Mouse (Mus musculus) cortical plate, adult 2 months (tissue): ENCODE data around the gene Stxbp5l.

Experiments
- CTCF ChIP-seq: fragments of 200-500 bp; IDR thresholded peaks from 2 replicates; pipeline ENCODE4 v1.5.1; 2011; ENCODE audit warnings: mild to moderate bottlenecking, control low read depth, low read length; ENCODE audit not compliant: insufficient read depth; ENCODE audit errors: extremely low read depth
- POLR2A ChIP-seq: fragments of 200-500 bp; IDR thresholded peaks from 2 replicates; pipeline ENCODE4 v1.6.1; 2011; ENCODE audit warnings: mild to moderate bottlenecking, low read length, control low read depth; ENCODE audit not compliant: insufficient read depth; ENCODE audit errors: extremely low read depth

DNA sequence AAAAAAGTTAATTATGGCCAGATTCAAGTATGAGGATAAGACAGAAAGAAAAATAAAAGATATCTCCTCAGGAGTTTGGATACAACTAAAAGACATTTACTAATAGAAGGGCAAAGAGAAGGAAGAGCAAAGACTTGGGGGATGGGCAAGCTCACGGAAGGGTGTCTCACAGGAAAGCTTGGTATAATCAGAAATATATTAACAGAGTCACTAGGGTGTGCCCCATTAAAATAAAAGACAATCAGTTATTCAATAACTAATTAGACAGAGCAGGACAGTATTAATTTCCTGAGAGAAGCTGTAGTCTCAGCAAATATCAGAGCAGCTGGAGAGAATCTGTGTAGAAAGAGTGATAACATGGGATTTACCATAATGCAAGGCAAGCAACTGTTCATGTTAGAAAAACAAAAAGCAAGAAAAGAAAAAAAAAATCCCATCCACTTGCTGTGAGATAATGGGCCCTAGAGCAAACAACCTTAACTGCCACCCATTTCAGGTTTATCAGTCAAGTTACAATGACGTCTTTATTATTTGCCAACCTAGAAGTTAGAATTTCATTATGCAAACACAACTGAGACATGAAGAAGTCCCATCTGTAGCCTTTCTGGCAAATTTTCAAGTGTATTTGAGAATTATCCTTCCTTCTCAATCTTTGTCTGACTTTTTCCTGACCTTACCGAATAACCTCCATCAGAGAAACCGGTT, 4.6 kb upstream of the Stxbp5l start:
- TF ChIP-seq CTCF (no peak), POLR2A (no peak)
